Mouse (Mus musculus) MEL (cell line): ENCODE measurements around the gene Lhx5. TPM values are rescaled to one million over a fixed set of nuclear protein-coding genes. Genes with fewer than 3 reads are reported as not detected.

Source experiments
- DNase-seq: peaks from one replicate; pipeline ENCODE4 v3.0.0; 2011; ENCODE audit warnings: low read depth, low spot score
- H3K27ac ChIP-seq: 2 replicates; pipeline ENCODE4 v1.5.1; 2012; ENCODE audit warnings: low read depth, mild to moderate bottlenecking, control low read depth, low read length, moderate library complexity; ENCODE audit not compliant: control insufficient read depth
- H3K27me3 ChIP-seq, 2 experiments: fragments of 150-350 bp in 1 of 2; sonication (generic) in 1 of 2; 2 replicates each; pipeline ENCODE4 v1.6.1; 2012; ENCODE audit warnings: low read length in 2 of 2, mild to moderate bottlenecking in 2 of 2, improper control_type of control experiment in 1 of 2, moderate library complexity in 1 of 2; ENCODE audit not compliant: insufficient read depth in 2 of 2, control insufficient read depth in 1 of 2
- H3K36me3 ChIP-seq, 2 experiments: 2 replicates each; pipeline ENCODE4 v1.6.1; 2012 to 2014; ENCODE audit warnings: low read length in 2 of 2, improper control_type of control experiment in 1 of 2, inconsistent platforms in 1 of 2, mild to moderate bottlenecking in 1 of 2; ENCODE audit not compliant: insufficient read depth in 2 of 2, control insufficient read depth in 1 of 2
- H3K4me1 ChIP-seq, 2 experiments: fragments of 150-350 bp in 1 of 2; sonication (generic) in 1 of 2; 2 replicates each; pipeline ENCODE4 v1.6.1; 2012; ENCODE audit warnings: low read length in 2 of 2, improper control_type of control experiment in 1 of 2, mild to moderate bottlenecking in 1 of 2; ENCODE audit not compliant: insufficient read depth in 2 of 2, control insufficient read depth in 1 of 2
- H3K4me3 ChIP-seq, 2 experiments: fragments of 150-350 bp in 1 of 2; sonication (generic) in 1 of 2; 2 replicates each; pipeline ENCODE4 v1.5.1; 2012; ENCODE audit warnings: low read depth in 2 of 2, low read length in 2 of 2, mild to moderate bottlenecking in 2 of 2, moderate library complexity in 2 of 2, control low read depth in 1 of 2, improper control_type of control experiment in 1 of 2; ENCODE audit not compliant: control insufficient read depth in 1 of 2, insufficient read depth in 1 of 2
- H3K79me2 ChIP-seq: 2 replicates; pipeline ENCODE4 v1.6.1; 2012; ENCODE audit warnings: mild to moderate bottlenecking, low read length, moderate library complexity; ENCODE audit not compliant: control insufficient read depth, poor library complexity, insufficient read depth
- H3K9ac ChIP-seq: 2 replicates; pipeline ENCODE4 v1.6.1; 2012; ENCODE audit warnings: low read depth, mild to moderate bottlenecking, control low read depth, low read length, moderate library complexity; ENCODE audit not compliant: control insufficient read depth, poor library complexity, severe bottlenecking
- H3K9me3 ChIP-seq: fragments of 150-350 bp; sonication (generic); replicated peaks from 2 replicates; pipeline ENCODE4 v1.6.1; 2012; ENCODE audit warnings: mild to moderate bottlenecking, low read length, improper control_type of control experiment, moderate library complexity; ENCODE audit not compliant: insufficient read depth
- CTCF ChIP-seq, 3 experiments: IDR thresholded peaks in 2 of 3; conservative IDR thresholded peaks in 1 of 3; 2 replicates each; pipeline ENCODE4 v1.5.1; 2011 to 2012; ENCODE audit warnings: low read length in 3 of 3, low read depth in 2 of 3, mild to moderate bottlenecking in 2 of 3, improper control_type of control experiment in 1 of 3, inconsistent platforms in 1 of 3, mixed read lengths in 1 of 3, moderate library complexity in 1 of 3; ENCODE audit not compliant: control insufficient read depth in 1 of 3, insufficient read depth in 1 of 3, poor library complexity in 1 of 3, severe bottlenecking in 1 of 3
- ELF1 ChIP-seq: IDR thresholded peaks from 2 replicates; pipeline ENCODE4 v1.6.1; 2014; ENCODE audit warnings: low read depth, mild to moderate bottlenecking, inconsistent platforms, low read length, improper control_type of control experiment, moderate library complexity
- ETS1 ChIP-seq: IDR thresholded peaks from 2 replicates; pipeline ENCODE4 v1.6.1; 2012; ENCODE audit warnings: low read depth, mild to moderate bottlenecking, inconsistent platforms, low read length, improper control_type of control experiment, moderate library complexity
- GABPA ChIP-seq: IDR thresholded peaks from 2 replicates; pipeline ENCODE4 v1.6.1; 2012; ENCODE audit warnings: low read depth, mild to moderate bottlenecking, inconsistent platforms, low read length, improper control_type of control experiment, moderate library complexity
- JUND ChIP-seq: IDR thresholded peaks from 2 replicates; pipeline ENCODE4 v1.6.1; 2011; ENCODE audit warnings: low read depth, mild to moderate bottlenecking, improper control_type of control experiment, low read length
- KAT2A ChIP-seq: conservative IDR thresholded peaks from 2 replicates; pipeline ENCODE4 v1.6.1; 2012; ENCODE audit warnings: low read depth, low read length, improper control_type of control experiment, inconsistent platforms
- MAFK ChIP-seq: IDR thresholded peaks from 2 replicates; pipeline ENCODE4 v1.6.1; 2011; ENCODE audit warnings: low read depth, mild to moderate bottlenecking, low read length, improper control_type of control experiment, borderline replicate concordance
- NELFE ChIP-seq: IDR thresholded peaks from 2 replicates; pipeline ENCODE4 v1.6.1; 2011; ENCODE audit warnings: low read depth, low read length, improper control_type of control experiment
- POLR2AphosphoS2 ChIP-seq: IDR thresholded peaks from 2 replicates; pipeline ENCODE4 v1.6.1; 2011; ENCODE audit warnings: low read length, improper control_type of control experiment
- POLR2AphosphoS5 ChIP-seq: IDR thresholded peaks from 2 replicates; pipeline ENCODE4 v1.6.1; 2012; ENCODE audit warnings: low read depth, borderline replicate concordance, mild to moderate bottlenecking, inconsistent platforms, low read length, moderate library complexity, mixed read lengths
- RAD21 ChIP-seq: IDR thresholded peaks from 2 replicates; pipeline ENCODE4 v1.6.1; 2011; ENCODE audit warnings: mild to moderate bottlenecking, low read depth, low read length, improper control_type of control experiment
- RCOR1 ChIP-seq: IDR thresholded peaks from 2 replicates; pipeline ENCODE4 v1.6.1; 2012; ENCODE audit warnings: low read depth, mild to moderate bottlenecking, inconsistent platforms, low read length, improper control_type of control experiment
- SMC3 ChIP-seq: IDR thresholded peaks from 2 replicates; pipeline ENCODE4 v1.6.1; 2011; ENCODE audit warnings: low read depth, low read length, improper control_type of control experiment
- TAL1 ChIP-seq: IDR thresholded peaks from 2 replicates; pipeline ENCODE4 v1.6.1; 2012; ENCODE audit warnings: mild to moderate bottlenecking, inconsistent platforms, low read length, moderate library complexity, mixed read lengths
- TBP ChIP-seq: IDR thresholded peaks from 2 replicates; pipeline ENCODE4 v1.8.0; 2011; ENCODE audit warnings: low read depth, low read length, improper control_type of control experiment
- TCF12 ChIP-seq: IDR thresholded peaks from 2 replicates; pipeline ENCODE4 v1.6.1; 2014; ENCODE audit warnings: low read depth, mild to moderate bottlenecking, inconsistent platforms, low read length, improper control_type of control experiment, moderate library complexity
- USF1 ChIP-seq: IDR thresholded peaks from 2 replicates; pipeline ENCODE4 v1.6.1; 2014; ENCODE audit warnings: low read depth, mild to moderate bottlenecking, inconsistent platforms, low read length, improper control_type of control experiment, moderate library complexity
- USF2 ChIP-seq, 2 experiments: IDR thresholded peaks; 2 replicates each; pipeline ENCODE4 v1.6.1; 2011 to 2012; ENCODE audit warnings: improper control_type of control experiment in 2 of 2, low read length in 2 of 2, borderline replicate concordance in 1 of 2, inconsistent platforms in 1 of 2, low read depth in 1 of 2, mild to moderate bottlenecking in 1 of 2; ENCODE audit not compliant: insufficient read depth in 1 of 2
- ZC3H11A ChIP-seq: IDR thresholded peaks from 2 replicates; pipeline ENCODE4 v1.6.1; 2012; ENCODE audit warnings: low read depth, mild to moderate bottlenecking, inconsistent platforms, low read length, improper control_type of control experiment
- ZMIZ1 ChIP-seq: IDR thresholded peaks from 2 replicates; pipeline ENCODE4 v1.6.1; 2012; ENCODE audit warnings: low read depth, mild to moderate bottlenecking, inconsistent platforms, low read length, improper control_type of control experiment, moderate library complexity
- polyA plus RNA-seq, 2 experiments: library from polyadenylated mRNA; stranded (reverse) in 1 of 2; unstranded in 1 of 2; fragments of >175 nt in 1 of 2; fragments of >200 nt in 1 of 2; gene quantifications; 2 replicates each; pipeline versions ENCODE4 v1.2.1 to v1.2.4; 2012; ENCODE audit warnings: low replicate concordance in 2 of 2, low read depth in 1 of 2; ENCODE audit not compliant: insufficient read length in 2 of 2, insufficient read depth in 1 of 2, missing spikeins in 1 of 2
- total RNA-seq: library from RNA; depleted of rRNA; stranded (reverse); fragments of 300-350 nt; gene quantifications from 2 replicates; pipeline ENCODE4 v1.2.3, GENCODE M21; 2012; rRNA removed

Lhx5 gene
- total and polyA plus RNA-seq, 3 experiments, result not detected

GRCm38 (mm10) chr5:120490679-120491192 is 59.2 kb downstream of the Lhx5 start:
- Histone ChIP-seq H3K79me2 (no peaks in the 10 kb centered on the region), H3K27ac (no peak overlapping the region)
- TF ChIP-seq TBP (no peak), ETS1 (no peak), SMC3 (no peak), RAD21 (no peak), ZMIZ1 (no peak), POLR2AphosphoS5 (no peak), RCOR1 (no peak), KAT2A (no peak), JUND (no peak), ELF1 (no peak), POLR2AphosphoS2 (no peak), GABPA (no peak), MAFK (no peak), TAL1 (no peak), ZC3H11A (no peak), USF2 (IDR thresholded peaks at IDR 0.05; ENCODE audit: borderline replicate concordance in 1 of 2, insufficient read depth in 1 of 2, low read depth in 1 of 2, low read length in 2 of 2) (no peak), TCF12 (no peak), NELFE (no peak), USF1 (no peak), CTCF (IDR thresholded peaks at IDR 0.05 in 2 of 3, conservative IDR thresholded peaks at IDR 0.05 in 1 of 3; ENCODE audit: control insufficient read depth in 1 of 3, insufficient read depth in 1 of 3, low read depth in 2 of 3, low read length in 3 of 3, poor library complexity in 1 of 3, severe bottlenecking in 1 of 3) (no peak)
- TF ChIP-seq, all 39 proteins: peak for 0
- Histone ChIP-seq H3K9ac (no peak overlapping the region), H3K36me3 (no peaks in the 10 kb centered on the region), H3K9me3 (no peaks in the 10 kb centered on the region), H3K4me3 (no peak overlapping the region), H3K4me1 (no peaks in the 10 kb centered on the region), H3K27me3 (no peaks in the 10 kb centered on the region)
- no peak for DNase-seq

Other genes starting within 250 kb of the Lhx5 start
- 8.2 and 12.1 TPM in 2 replicates for gene Sdsl, start 41.1 kb downstream of the Lhx5 start, total RNA-seq
- 10 to 100 TPM in 1 of 2 experiments, not detected in 1; 21.0 TPM for gene Sdsl, start 41.1 kb downstream of the Lhx5 start, polyA plus RNA-seq
- not detected in 2 replicates for gene Sds, start 44.8 kb downstream of the Lhx5 start, total RNA-seq
- gene Sds, start 44.8 kb downstream of the Lhx5 start, polyA plus RNA-seq, result under 1 TPM in 1 of 2 experiments, not detected in 1; 0.17 TPM
- 9.2 and 10.1 TPM in 2 replicates for gene Plbd2, start 71.9 kb downstream of the Lhx5 start, total RNA-seq
- gene Plbd2, start 71.9 kb downstream of the Lhx5 start, polyA plus RNA-seq, result 10 to 100 TPM in 1 of 2 experiments, not detected in 1; 30.5 TPM
- 2.3 and 2.7 TPM in 2 replicates for gene Slc8b1, start 79.5 kb downstream of the Lhx5 start, total RNA-seq
- 1 to 10 TPM in 1 of 2 experiments, not detected in 1; 5.9 TPM for gene Slc8b1, start 79.5 kb downstream of the Lhx5 start, polyA plus RNA-seq
- 11.0 and 11.3 TPM in 2 replicates for gene Tpcn1, start 157.0 kb downstream of the Lhx5 start, total RNA-seq
- gene Tpcn1, start 157.0 kb downstream of the Lhx5 start, polyA plus RNA-seq, result 10 to 100 TPM in 1 of 2 experiments, not detected in 1; 43.2 TPM
- gene Iqcd, start 157.3 kb downstream of the Lhx5 start, total RNA-seq, result 0.62 and 1.1 TPM in 2 replicates
- 1 to 10 TPM in 1 of 2 experiments, not detected in 1; 2.2 TPM for gene Iqcd, start 157.3 kb downstream of the Lhx5 start, polyA plus RNA-seq
- gene Rita1, start 180.9 kb downstream of the Lhx5 start, total RNA-seq, result 14.0 and 18.1 TPM in 2 replicates
- gene Rita1, start 180.9 kb downstream of the Lhx5 start, polyA plus RNA-seq, result 10 to 100 TPM in 1 of 2 experiments, not detected in 1; 22.1 TPM
- gene Ddx54, start 181.0 kb downstream of the Lhx5 start, total RNA-seq, result 73.8 and 74.8 TPM in 2 replicates
- gene Ddx54, start 181.0 kb downstream of the Lhx5 start, polyA plus RNA-seq, result 10 to 100 TPM in 1 of 2 experiments, not detected in 1; 99.9 TPM
- gene Cfap73, start 202.5 kb downstream of the Lhx5 start, total RNA-seq, result not detected in 2 replicates
- gene Cfap73, start 202.5 kb downstream of the Lhx5 start, polyA plus RNA-seq, result under 1 TPM in 1 of 2 experiments, not detected in 1; 0.25 TPM
- 0.26 and 0.69 TPM in 2 replicates for gene Rasal1, start 217.1 kb downstream of the Lhx5 start, total RNA-seq
- gene Rasal1, start 217.1 kb downstream of the Lhx5 start, polyA plus RNA-seq, result 1 to 10 TPM in 1 of 2 experiments, not detected in 1; 4.5 TPM